Mouse (Mus musculus) thymus, adult 2 months (tissue): Measurements from ENCODE around the gene Zcchc24.

Experiments
- CTCF ChIP-seq: fragments of 200-500 bp; IDR thresholded peaks from 2 replicates; pipeline ENCODE4 v1.5.1; 2012; ENCODE audit warnings: mild to moderate bottlenecking, control low read depth, low read length, moderate library complexity, borderline replicate concordance; ENCODE audit not compliant: control insufficient read depth, poor library complexity, insufficient read depth; ENCODE audit errors: extremely low read depth
- POLR2A ChIP-seq: fragments of 200-500 bp; IDR thresholded peaks from 2 replicates; pipeline ENCODE4 v1.6.1; 2012; ENCODE audit warnings: mild to moderate bottlenecking, low read length, control low read depth, moderate library complexity; ENCODE audit not compliant: control insufficient read depth, poor library complexity, insufficient read depth; ENCODE audit errors: extremely low read depth

GRCm38 (mm10) chr14:25666668-25667376 lies 102.0 kb downstream of the Zcchc24 start:
- TF ChIP-seq CTCF: no peak
- no peak for TF ChIP-seq POLR2A
